Mouse (Mus musculus): Measurements from ENCODE around the gene Nfyc.

Nfyc gene

DNA sequence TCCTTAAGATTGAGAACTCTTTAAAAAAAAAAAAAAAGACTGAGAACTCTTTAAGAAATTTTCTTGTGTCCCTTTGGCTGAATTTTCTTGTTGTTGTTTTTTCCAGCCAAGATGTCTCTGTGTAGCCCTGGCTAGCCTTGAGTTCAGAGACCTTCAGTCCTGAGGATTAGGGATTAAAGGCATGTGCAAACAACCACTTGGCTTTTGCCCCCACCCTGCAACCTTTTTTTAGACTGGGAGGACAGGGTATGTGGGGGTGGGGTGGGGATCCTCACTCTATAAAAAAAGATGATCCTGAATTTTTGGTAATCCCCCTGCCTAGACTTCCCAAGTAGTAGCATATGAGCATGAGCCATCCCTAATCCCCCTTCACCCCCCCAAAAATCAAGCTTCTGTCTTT, 25.6 kb downstream of the Nfyc start:
- no peaks in the 10 kb centered on the region for H3K27me3 ChIP-seq (ENCODE audit: insufficient read depth, low read length)
- H3K4me3 ChIP-seq (replicated peaks; ENCODE audit: low read length) = no peak overlapping the region
- H3K4me1 ChIP-seq (replicated peaks; ENCODE audit: low read depth, low read length) = peaks cover 33% of the 10 kb centered on the region
- no peak for TF ChIP-seq CTCF (conservative IDR thresholded peaks at IDR 0.05; ENCODE audit: low read length)
- no peak for TF ChIP-seq POU5F1 (IDR thresholded peaks at IDR 0.05; ENCODE audit: borderline replicate concordance, low read length)
- no peak for TF ChIP-seq NANOG (IDR thresholded peaks at IDR 0.05; ENCODE audit: borderline replicate concordance, low read length)
- peaks cover 4% of the 10 kb centered on the region; the same call in 1 of the 2 replicates for H3K36me3 ChIP-seq (ENCODE audit: insufficient read depth, low read length)
- H3K9me3 ChIP-seq (ENCODE audit: low read length) = no peaks in the 10 kb centered on the region

DNA sequence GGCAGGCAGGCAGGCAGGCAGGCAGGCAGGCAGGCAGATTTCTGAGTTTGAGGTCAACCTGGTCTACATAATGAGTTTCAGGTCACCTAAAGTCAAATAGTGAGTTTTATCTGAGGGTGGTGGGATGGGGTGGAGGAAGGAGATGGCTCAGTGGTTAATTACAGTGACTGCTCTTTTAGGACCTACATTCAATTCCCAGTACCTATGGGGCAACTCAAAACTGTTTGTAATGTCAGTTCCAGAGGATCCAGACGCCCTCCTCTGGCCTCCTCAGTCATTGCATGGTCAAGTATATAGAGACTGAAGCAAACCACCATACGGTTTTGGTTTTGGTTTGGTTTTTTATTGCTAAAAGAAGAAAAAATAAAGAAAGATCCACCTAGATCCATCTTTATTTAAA, 29.9 kb downstream of the Nfyc start:
- Histone ChIP-seq H3K36me3 (ENCODE audit: insufficient read depth, low read length) (peaks cover 9% of the 10 kb centered on the region; the same call in 1 of the 2 replicates), H3K27me3 (ENCODE audit: insufficient read depth, low read length) (no peaks in the 10 kb centered on the region), H3K4me3 (replicated peaks; ENCODE audit: low read length) (no peak overlapping the region), H3K9me3 (ENCODE audit: low read length) (no peaks in the 10 kb centered on the region), H3K4me1 (replicated peaks; ENCODE audit: low read depth, low read length) (peaks cover 57% of the 10 kb centered on the region)
- TF ChIP-seq POU5F1 (IDR thresholded peaks at IDR 0.05; ENCODE audit: borderline replicate concordance, low read length) = no peak
- peak; percentile 54 for TF ChIP-seq CTCF (conservative IDR thresholded peaks at IDR 0.05; ENCODE audit: low read length)
- TF ChIP-seq NANOG (IDR thresholded peaks at IDR 0.05; ENCODE audit: borderline replicate concordance, low read length) = no peak

DNA sequence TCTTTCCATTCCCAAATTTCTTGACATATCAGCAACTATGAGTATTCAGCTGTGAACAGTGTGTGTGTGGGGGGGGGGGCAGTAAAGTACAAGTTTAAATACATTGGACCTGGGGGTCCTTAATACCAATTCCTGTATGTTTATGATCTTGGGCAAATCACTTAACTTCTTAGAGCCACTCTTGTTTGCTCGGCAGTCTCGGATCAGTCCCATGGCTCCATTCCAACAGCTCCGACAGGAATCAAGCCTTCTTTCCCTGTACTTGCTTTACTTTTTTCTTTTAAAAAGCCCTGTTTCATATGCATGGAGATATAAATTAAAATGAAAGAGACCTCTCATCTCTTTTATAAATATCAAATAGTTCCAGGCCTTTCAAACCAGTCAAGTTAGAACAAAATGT, 30.7 kb downstream of the Nfyc start:
- no peak overlapping the region for H3K4me3 ChIP-seq (replicated peaks; ENCODE audit: low read length)
- no peaks in the 10 kb centered on the region for H3K9me3 ChIP-seq (ENCODE audit: low read length)
- H3K36me3 ChIP-seq (ENCODE audit: insufficient read depth, low read length) = peaks cover 9% of the 10 kb centered on the region; the same call in 1 of the 2 replicates
- peaks cover 58% of the 10 kb centered on the region for H3K4me1 ChIP-seq (replicated peaks; ENCODE audit: low read depth, low read length)
- TF ChIP-seq CTCF (conservative IDR thresholded peaks at IDR 0.05; ENCODE audit: low read length) = no peak
- H3K27me3 ChIP-seq (ENCODE audit: insufficient read depth, low read length) = no peaks in the 10 kb centered on the region

DNA sequence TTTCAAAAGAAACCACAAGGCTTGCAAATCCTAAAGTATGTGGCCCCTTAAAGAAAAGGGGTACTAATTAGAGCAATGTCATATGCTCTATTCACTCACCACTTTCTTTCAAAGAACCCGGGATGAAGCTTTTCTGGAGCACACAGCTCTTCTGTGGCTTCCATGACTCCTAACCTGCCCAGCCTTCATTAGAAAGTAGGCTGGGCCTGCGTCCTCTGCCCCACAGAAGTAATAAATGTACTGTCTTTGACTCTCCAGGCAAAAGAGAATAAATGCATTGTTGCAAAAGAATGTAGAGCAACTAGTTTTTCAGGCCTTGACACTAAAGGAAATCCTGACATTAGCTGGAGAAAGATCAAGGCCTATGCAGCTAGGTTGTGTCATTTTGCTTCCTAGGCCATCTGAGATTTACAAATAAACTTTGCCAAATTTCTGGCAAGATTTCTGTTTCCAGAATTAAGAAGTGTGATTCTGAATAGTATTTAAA, 31.6 kb downstream of the Nfyc start:
- H3K4me3 ChIP-seq (replicated peaks; ENCODE audit: low read length) = no peak overlapping the region
- H3K36me3 ChIP-seq (ENCODE audit: insufficient read depth, low read length) = peaks cover 9% of the 10 kb centered on the region; the same call in 1 of the 2 replicates
- no peaks in the 10 kb centered on the region for H3K9me3 ChIP-seq (ENCODE audit: low read length)
- peaks cover 64% of the 10 kb centered on the region for H3K4me1 ChIP-seq (replicated peaks; ENCODE audit: low read depth, low read length)
- H3K27me3 ChIP-seq (ENCODE audit: insufficient read depth, low read length) = no peaks in the 10 kb centered on the region
- TF ChIP-seq NANOG (IDR thresholded peaks at IDR 0.05; ENCODE audit: borderline replicate concordance, low read length) (no peak), POU5F1 (IDR thresholded peaks at IDR 0.05; ENCODE audit: borderline replicate concordance, low read length) (no peak), CTCF (conservative IDR thresholded peaks at IDR 0.05; ENCODE audit: low read length) (no peak)

DNA sequence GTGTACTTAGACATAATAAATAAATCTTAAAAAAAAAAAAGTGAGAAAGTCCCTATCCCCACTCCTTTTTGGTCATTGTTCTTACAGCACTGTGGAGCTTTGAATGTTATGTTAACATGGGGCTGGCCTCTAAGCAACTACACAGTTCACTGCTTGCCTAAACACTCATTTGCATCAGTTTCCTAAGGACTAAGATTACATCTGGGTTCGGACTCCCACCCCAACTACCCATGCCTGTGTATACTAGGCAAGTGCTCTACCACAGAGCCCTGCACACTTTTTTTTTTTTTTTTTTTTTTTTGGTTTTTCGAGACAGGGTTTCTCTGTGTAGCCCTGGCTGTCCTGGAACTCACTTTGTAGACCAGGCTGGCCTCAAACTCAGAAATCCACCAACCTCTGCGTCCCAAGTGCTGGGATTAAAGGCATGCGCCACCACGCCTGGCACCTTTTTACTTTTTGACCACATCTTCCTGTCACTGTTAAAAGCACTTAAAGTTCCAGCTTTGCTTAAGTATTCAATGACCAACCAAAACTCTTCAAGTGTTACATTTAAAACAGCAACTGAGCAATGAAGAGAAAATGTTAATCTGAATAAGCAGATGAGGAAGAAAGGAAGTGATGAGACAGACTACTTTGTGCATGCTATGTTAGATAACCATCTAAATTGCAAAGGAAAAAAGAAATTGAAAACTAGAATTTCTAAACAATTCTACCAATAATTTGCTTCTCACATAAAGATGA, 33.2 kb downstream of the Nfyc start:
- Histone ChIP-seq H3K36me3 (ENCODE audit: insufficient read depth, low read length) (peaks cover 9% of the 10 kb centered on the region; the same call in 1 of the 2 replicates), H3K27me3 (ENCODE audit: insufficient read depth, low read length) (no peaks in the 10 kb centered on the region), H3K9me3 (ENCODE audit: low read length) (no peaks in the 10 kb centered on the region), H3K4me3 (replicated peaks; ENCODE audit: low read length) (no peak overlapping the region), H3K4me1 (replicated peaks; ENCODE audit: low read depth, low read length) (peaks cover 78% of the 10 kb centered on the region)
- TF ChIP-seq CTCF (conservative IDR thresholded peaks at IDR 0.05; ENCODE audit: low read length) (no peak), NANOG (IDR thresholded peaks at IDR 0.05; ENCODE audit: borderline replicate concordance, low read length) (no peak), POU5F1 (IDR thresholded peaks at IDR 0.05; ENCODE audit: borderline replicate concordance, low read length) (no peak)

DNA sequence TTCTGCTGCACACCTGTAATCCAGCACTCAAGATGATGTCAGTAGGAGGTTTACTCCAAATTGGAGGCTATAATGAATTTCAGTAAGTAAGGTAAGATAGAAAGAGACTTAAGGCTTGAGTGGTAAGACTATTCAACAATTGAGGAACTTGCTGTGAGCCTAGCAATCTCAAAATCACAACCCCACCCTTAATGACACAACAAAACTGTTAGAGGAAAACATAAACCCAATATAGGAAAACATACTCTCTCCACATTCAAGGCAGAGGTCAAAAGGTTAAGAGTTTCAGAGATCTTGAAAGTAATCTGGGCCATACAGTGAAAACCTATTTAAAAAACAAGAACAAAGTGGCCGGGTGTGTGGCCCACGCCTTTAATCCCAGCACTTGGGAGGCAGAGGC, 34.7 kb downstream of the Nfyc start:
- Histone ChIP-seq H3K36me3 (ENCODE audit: insufficient read depth, low read length) (peaks cover 9% of the 10 kb centered on the region; the same call in 1 of the 2 replicates), H3K27me3 (ENCODE audit: insufficient read depth, low read length) (no peaks in the 10 kb centered on the region), H3K4me3 (replicated peaks; ENCODE audit: low read length) (no peak overlapping the region), H3K4me1 (replicated peaks; ENCODE audit: low read depth, low read length) (peaks cover 82% of the 10 kb centered on the region), H3K9me3 (ENCODE audit: low read length) (no peaks in the 10 kb centered on the region)
- TF ChIP-seq POU5F1 (IDR thresholded peaks at IDR 0.05; ENCODE audit: borderline replicate concordance, low read length) = no peak
- no peak for TF ChIP-seq CTCF (conservative IDR thresholded peaks at IDR 0.05; ENCODE audit: low read length)
- no peak for TF ChIP-seq NANOG (IDR thresholded peaks at IDR 0.05; ENCODE audit: borderline replicate concordance, low read length)

DNA sequence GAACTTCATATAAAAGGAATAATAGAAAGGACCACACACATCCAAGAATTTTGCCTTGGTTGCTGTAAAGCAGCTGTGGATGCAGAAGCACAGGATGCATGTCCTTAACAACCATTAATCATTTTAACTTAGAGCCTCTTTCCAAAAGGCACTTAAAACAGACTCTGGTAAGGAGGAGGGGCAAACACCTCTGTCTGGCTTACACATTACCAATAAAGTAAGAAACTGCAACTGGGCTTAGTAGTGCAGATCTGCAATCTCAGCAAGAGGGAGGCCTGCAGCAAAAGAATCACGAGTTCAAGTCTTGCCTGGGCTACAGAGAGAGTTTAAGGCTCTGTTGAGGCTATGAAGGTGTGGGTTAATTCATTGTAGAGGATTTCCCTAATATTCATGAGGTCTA, 35.7 kb downstream of the Nfyc start:
- H3K27me3 ChIP-seq (ENCODE audit: insufficient read depth, low read length) = no peaks in the 10 kb centered on the region
- no peaks in the 10 kb centered on the region for H3K9me3 ChIP-seq (ENCODE audit: low read length)
- H3K4me3 ChIP-seq (replicated peaks; ENCODE audit: low read length) = no peak overlapping the region
- TF ChIP-seq CTCF (conservative IDR thresholded peaks at IDR 0.05; ENCODE audit: low read length) = no peak
- no peak for TF ChIP-seq POU5F1 (IDR thresholded peaks at IDR 0.05; ENCODE audit: borderline replicate concordance, low read length)
- TF ChIP-seq NANOG (IDR thresholded peaks at IDR 0.05; ENCODE audit: borderline replicate concordance, low read length) = no peak
- peaks cover 6% of the 10 kb centered on the region for H3K36me3 ChIP-seq (ENCODE audit: insufficient read depth, low read length)
- peaks cover 76% of the 10 kb centered on the region for H3K4me1 ChIP-seq (replicated peaks; ENCODE audit: low read depth, low read length)

DNA sequence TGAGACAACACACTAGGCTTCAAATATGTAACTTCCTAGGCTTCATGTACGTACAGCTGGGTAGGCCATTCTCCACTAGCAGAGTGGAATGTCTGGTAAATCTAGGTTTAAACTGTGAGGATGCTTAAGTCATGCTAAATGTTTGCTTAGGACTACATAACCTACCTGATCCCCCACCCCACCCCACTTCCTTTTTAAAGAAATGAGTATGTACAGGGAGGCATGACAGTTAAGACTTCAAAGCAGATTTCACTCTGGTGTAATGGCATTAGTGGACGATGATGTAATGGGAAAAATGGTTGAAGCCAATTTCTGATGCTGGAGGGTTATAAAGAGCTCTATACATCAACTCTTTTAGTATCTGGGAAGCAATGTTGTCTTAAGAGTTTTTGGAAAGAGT, 38.5 kb downstream of the Nfyc start:
- peaks cover 29% of the 10 kb centered on the region for H3K36me3 ChIP-seq (ENCODE audit: insufficient read depth, low read length)

DNA sequence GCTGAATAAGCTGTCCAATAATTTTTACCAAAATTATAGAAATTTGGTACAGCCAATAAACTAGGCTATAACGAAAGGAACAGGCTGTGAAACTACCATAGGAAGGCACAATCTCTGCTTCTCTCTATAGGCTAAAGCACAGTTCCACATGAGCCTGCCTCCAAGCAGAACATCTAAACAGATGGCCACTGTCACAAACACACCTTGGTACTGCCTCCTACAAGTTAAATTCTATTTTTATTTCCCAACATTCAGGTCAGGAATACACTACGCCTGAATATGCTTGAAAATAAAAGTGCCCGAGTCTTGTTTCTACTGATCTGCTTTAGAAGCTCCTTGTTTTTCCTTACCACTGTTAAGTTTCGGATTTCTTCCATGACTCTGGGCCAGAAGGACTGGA, 41.3 kb downstream of the Nfyc start:
- H3K9me3 ChIP-seq (ENCODE audit: low read length) = no peaks in the 10 kb centered on the region
- peaks cover 55% of the 10 kb centered on the region for H3K36me3 ChIP-seq (ENCODE audit: insufficient read depth, low read length)
- H3K4me1 ChIP-seq (replicated peaks; ENCODE audit: low read depth, low read length) = peaks cover 23% of the 10 kb centered on the region
- no peak for TF ChIP-seq NANOG (IDR thresholded peaks at IDR 0.05; ENCODE audit: borderline replicate concordance, low read length)
- no peak for TF ChIP-seq CTCF (conservative IDR thresholded peaks at IDR 0.05; ENCODE audit: low read length)
- TF ChIP-seq POU5F1 (IDR thresholded peaks at IDR 0.05; ENCODE audit: borderline replicate concordance, low read length) = no peak
- no peaks in the 10 kb centered on the region for H3K27me3 ChIP-seq (ENCODE audit: insufficient read depth, low read length)
- H3K4me3 ChIP-seq (replicated peaks; ENCODE audit: low read length) = no peak overlapping the region

More for the DNA sequence above, 38.5 kb downstream of the Nfyc start:
- Histone ChIP-seq H3K4me1 (replicated peaks; ENCODE audit: low read depth, low read length) (peaks cover 49% of the 10 kb centered on the region), H3K4me3 (replicated peaks; ENCODE audit: low read length) (no peak overlapping the region), H3K9me3 (ENCODE audit: low read length) (no peaks in the 10 kb centered on the region), H3K27me3 (ENCODE audit: insufficient read depth, low read length) (no peaks in the 10 kb centered on the region)
- TF ChIP-seq CTCF (conservative IDR thresholded peaks at IDR 0.05; ENCODE audit: low read length) (no peak), POU5F1 (IDR thresholded peaks at IDR 0.05; ENCODE audit: borderline replicate concordance, low read length) (no peak)

Data from E14TG2a.4 (cell line).